Mouse (Mus musculus): Measurements from ENCODE around the gene Cnksr1.

Cnksr1 gene

GRCm38 (mm10) chr4:134252131-134252910 lies 14.1 kb upstream of the Cnksr1 start:
- no peak for DNase-seq

- DNase-seq, result peak; percentile 51
Measured at GRCm38 (mm10) chr4:134251241-134252130, 13.3 kb upstream of the Cnksr1 start.

- no peak for DNase-seq
Measured at GRCm38 (mm10) chr4:134250930-134251240, 12.7 kb upstream of the Cnksr1 start.

DNA sequence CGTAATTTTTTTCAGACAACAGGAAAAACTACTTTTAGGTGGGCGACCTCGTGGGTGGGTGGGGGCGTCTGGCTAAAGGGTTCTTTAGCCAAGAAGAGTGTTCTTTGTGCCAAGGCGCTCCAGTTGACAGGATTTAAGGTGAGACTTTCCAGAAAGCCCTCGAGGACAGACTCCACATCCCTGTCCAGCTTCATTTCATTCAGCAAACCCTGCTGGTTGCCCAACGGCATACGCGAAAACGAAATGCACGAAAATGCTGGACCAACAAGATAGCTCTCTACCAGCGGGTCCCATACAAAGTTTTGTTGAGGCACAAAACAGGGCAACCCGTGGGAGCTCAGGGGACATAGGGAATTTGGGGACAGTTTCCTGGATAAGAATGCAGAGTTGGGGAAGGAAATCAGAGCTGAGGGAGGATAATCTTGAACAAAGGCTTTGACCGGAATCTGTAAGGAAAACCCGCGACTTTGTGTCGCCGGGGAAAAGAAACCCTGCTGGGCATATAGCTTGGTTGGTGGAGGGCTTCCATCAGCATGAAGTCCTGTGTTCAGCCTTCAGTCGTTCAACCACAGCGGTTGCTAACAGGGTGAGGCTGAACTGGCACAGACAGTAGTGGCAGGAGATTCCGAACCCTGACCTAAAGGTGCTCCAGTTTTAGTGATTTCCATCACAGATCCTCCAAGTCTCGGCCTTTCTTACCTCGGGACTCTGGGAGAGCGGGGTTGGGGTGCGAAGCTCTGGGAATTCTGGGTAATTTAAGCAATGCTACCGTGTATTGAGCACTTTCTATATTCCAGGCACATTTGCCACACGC lies 12.1 kb upstream of the Cnksr1 start:
- no peak for DNase-seq

- DNase-seq, result peak; percentile 76
Measured at GRCm38 (mm10) chr4:134249651-134250050, 11.5 kb upstream of the Cnksr1 start.

- DNase-seq, result no peak
Measured at GRCm38 (mm10) chr4:134246719-134247258, 8.6 kb upstream of the Cnksr1 start, which contains the start of gene Gm30191. TSS of gene Gm30191 (plus strand) at chr4:134246935.

- DNase-seq, result no peak
Measured at GRCm38 (mm10) chr4:134246256-134246655, 8.1 kb upstream of the Cnksr1 start.

DNA sequence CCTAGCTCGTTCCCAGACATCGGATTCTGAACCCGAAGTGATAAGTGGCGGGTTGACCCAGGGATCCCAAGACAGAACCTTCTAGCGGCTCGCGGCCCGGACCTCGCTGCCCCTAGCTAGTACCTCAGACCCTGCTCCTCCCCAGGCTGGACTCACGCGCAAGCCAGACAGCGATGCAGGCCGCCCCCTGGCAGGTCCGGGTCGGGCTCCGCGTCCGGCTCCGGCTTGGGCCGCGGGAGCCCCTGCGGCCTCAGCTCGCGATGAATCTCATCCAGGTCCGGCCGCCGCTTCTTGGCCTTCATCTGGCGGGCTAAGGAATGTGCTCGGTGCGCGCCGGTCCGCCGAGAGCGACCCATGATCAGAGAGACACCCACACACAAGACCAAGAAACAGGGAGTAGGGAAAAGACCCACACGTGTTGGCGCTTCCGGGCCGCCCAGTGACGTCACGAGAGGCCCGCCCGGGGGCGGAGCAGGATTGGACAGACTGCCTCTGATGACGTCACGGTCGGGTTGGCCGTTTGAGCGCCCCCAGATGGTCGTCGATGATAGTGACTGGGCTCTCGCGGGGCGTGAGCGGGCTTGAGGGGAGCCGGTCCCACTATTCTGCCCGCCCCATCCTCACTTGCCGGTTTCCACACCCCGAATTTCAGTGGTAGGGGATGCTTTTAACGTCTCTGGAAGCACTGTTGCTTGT lies 7.1 kb upstream of the Cnksr1 start, which contains the start of gene Zfp593:
Gene Zfp593, minus strand, starts transcription at position 445 of the 696 bp plus-strand sequence.
- peak; percentile 97 for DNase-seq

GRCm38 (mm10) chr4:134243516-134244250 lies 5.5 kb upstream of the Cnksr1 start, which contains the start of gene E130218I03Rik:
TSS of gene E130218I03Rik (plus strand) at chr4:134243662.
- DNase-seq, result no peak

- no peak for DNase-seq
Measured at GRCm38 (mm10) chr4:134238686-134239085, 487 bp upstream of the Cnksr1 start.

GRCm38 (mm10) chr4:134237582-134238278 lies 469 bp downstream of the Cnksr1 start:
- no peak for DNase-seq

GRCm38 (mm10) chr4:134234876-134235275 lies 3.3 kb downstream of the Cnksr1 start:
- DNase-seq, result no peak

GRCm38 (mm10) chr4:134230431-134230830 lies 7.8 kb downstream of the Cnksr1 start:
- DNase-seq, result no peak

- DNase-seq, result no peak
Measured at GRCm38 (mm10) chr4:134227194-134227593, 11.0 kb downstream of the Cnksr1 start, which contains the start of gene Catsper4. TSS of gene Catsper4 (minus strand) at chr4:134227383.

DNA sequence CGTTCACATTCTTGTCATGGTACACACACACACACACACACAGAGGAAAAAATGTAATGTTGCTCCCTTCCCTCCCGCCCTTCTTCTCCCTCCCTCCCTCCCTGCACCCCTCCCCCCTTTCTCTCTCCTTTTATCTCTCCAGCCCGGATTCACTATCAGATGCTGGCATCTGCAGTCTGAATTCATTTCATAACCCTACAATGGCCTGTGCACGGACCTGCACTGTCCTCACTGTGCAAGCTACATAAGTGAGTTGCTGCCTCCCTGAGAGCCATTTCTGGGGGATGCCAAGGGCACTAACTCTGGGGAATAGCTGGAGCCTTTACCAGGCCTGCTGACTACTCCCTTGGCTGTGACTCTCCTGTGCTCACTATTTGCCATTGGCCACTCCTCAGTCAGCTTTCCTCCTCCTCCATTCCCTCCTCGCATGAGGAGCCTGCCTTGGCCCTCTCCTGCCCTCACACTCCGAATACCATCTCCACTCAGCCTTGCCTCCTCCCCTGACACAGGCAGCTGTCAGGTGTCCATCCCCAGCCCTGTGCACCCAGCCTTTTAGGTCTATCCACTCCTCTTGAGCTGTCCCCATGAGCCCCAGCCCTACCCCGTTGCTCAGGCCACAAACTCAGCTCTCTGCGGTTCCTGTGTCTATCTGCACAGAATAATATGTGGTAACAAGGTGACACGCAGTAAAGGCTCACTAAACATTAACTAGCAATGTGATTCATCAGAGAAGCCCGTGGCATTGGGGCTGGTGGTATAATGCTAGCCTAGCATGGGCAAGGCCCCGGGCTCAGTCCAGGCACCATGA lies 15.2 kb downstream of the Cnksr1 start:
- DNase-seq, result no peak

DNA sequence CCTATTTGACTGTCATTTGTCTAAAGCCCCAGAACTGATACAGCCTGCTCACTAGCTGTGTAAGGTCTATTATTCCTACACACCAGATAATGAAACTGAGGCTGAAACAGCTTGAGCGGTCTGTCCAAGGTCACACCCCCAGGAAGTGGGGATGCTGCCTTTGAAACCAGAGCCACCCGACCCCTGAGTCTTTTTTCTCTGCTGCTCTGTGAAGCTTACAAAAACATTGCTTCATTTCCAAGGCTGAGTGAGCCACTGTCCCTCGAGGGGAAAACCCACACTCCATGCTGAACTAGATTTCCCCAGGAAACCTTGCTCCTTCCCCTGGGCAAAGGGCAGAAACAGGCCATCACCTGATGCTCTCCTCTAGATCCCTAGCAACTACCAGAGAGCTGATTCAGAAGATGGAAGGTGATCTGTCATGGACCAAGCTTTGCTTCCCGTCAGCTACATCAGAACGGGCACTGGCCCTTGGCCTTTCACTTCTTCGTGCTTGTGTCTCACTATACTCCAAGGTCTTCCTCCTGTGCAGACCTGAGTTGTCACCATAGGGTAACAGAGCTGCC lies 31.6 kb downstream of the Cnksr1 start:
- DNase-seq, result no peak

GRCm38 (mm10) chr4:134203340-134203896 lies 34.8 kb downstream of the Cnksr1 start:
- no peak for DNase-seq

GRCm38 (mm10) chr4:134202904-134203303 lies 35.3 kb downstream of the Cnksr1 start, which contains the start of gene Gm7534:
TSS of gene Gm7534 (minus strand) at chr4:134203004.
- DNase-seq, result no peak

GRCm38 (mm10) chr4:134199371-134199770 lies 38.8 kb downstream of the Cnksr1 start:
- DNase-seq, result no peak
